Mouse (Mus musculus) c-Kit-positive CD71-negative TER-119-negative erythroid progenitor cells, embryonic 14.5 days (primary cell): ENCODE data around the gene AW011738.

ENCODE experiments used
- DNase-seq: peaks from one replicate; pipeline ENCODE4 v3.0.0-alpha.2; 2013; ENCODE audit warnings: low read depth

Gene AW011738

DNA sequence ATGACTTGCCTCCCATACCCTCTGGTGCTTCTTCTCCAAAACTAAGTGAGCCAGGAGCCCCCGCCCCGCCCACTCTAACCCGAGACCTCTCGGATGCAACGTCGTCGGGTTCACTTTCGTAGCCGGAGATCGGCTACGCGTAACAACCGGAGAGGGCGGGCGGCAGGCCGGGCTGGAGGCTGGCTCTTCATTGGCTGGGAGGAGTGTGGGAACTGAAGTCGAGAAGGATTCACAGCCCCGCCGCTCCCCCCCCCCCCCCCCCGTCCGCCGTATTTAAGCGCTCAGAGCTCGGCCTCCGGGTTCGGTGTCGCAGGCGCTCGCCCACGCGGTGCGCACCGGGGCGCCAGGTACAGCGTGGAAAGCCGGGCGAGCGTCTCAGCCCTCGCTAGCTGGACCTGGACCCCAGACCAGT lies at the start of gene AW011738:
Gene AW011738, plus strand, starts transcription at position 304 of the 412 bp plus-strand sequence.
- DNase-seq, result no peak

GRCm38 (mm10) chr4:156154771-156155170 lies 48.3 kb upstream of the AW011738 start:
- no peak for DNase-seq

- no peak for DNase-seq
Observed at GRCm38 (mm10) chr4:156166477-156166876, 36.6 kb upstream of the AW011738 start.

- DNase-seq, result no peak
Observed at GRCm38 (mm10) chr4:156168611-156169010, 34.5 kb upstream of the AW011738 start.

DNA sequence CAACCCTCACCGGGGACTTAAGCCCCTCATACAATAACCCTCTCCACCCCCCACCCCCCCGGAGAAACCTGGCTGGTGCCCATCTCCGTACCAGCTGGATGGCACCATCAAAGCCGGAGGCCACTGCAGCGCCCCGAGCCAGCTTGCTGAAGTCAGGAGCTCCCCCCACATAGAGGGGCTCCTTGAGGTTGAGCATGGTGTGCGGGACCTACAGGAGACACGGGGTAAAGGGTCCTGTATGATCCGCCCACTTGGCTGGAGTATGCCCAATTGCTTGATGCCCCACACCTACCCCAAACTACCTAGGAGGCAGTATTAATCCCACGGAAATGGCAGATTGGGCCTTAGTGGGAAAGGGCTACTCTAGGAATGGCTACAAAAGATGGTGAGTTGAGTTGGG lies 34.0 kb upstream of the AW011738 start:
- DNase-seq, result no peak

DNA sequence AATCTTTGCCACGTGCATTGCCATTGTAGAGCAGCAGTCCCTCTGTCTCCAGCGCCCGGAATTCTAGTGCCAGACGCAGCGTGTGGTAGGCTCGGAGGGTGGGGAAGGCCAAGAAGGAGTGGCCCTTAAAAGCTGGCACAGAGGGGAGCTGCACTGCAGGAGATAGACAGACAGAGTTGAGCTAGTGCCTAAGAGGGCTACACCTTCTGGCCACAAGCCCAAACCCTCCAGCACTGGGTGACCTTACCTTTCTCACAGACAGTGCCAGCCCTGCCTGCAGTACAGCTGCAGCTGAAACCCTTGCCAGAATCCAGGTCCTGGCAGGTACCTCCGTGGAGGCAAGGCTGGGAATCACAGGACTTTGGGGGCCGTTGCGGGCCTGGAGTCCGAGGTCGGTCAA lies 31.3 kb upstream of the AW011738 start:
- no peak for DNase-seq

DNA sequence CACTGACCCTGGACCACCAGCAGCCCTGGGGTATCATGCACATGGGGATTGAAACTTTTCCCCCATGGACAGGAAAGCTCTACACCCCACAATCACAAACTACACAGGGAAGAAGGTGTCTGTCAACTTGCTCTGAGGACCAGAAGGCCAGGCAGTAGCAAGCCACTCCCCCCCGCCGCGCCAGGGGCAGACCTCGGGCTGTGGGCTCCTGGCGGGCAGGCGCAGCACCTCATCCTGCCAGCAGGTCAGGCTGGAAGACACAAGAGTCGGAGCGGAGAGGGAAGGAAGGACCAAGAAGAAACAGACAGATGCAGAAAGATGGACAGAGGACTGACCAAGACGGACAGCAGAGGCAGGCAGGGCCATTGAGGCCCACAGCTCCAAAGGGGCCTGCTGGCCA lies 25.5 kb upstream of the AW011738 start:
- no peak for DNase-seq

GRCm38 (mm10) chr4:156183747-156184146 lies 19.4 kb upstream of the AW011738 start:
- DNase-seq, result no peak

GRCm38 (mm10) chr4:156184291-156184954 lies 18.7 kb upstream of the AW011738 start:
- DNase-seq, result no peak

GRCm38 (mm10) chr4:156185456-156185949 lies 17.6 kb upstream of the AW011738 start:
- no peak for DNase-seq

- no peak for DNase-seq
Observed at GRCm38 (mm10) chr4:156185950-156186850, 16.9 kb upstream of the AW011738 start.

- no peak for DNase-seq
Observed at GRCm38 (mm10) chr4:156188162-156188810, 14.8 kb upstream of the AW011738 start.

- no peak for DNase-seq
Observed at GRCm38 (mm10) chr4:156188811-156189323, 14.2 kb upstream of the AW011738 start.

- no peak for DNase-seq
Observed at GRCm38 (mm10) chr4:156192421-156193199, 10.5 kb upstream of the AW011738 start.

DNA sequence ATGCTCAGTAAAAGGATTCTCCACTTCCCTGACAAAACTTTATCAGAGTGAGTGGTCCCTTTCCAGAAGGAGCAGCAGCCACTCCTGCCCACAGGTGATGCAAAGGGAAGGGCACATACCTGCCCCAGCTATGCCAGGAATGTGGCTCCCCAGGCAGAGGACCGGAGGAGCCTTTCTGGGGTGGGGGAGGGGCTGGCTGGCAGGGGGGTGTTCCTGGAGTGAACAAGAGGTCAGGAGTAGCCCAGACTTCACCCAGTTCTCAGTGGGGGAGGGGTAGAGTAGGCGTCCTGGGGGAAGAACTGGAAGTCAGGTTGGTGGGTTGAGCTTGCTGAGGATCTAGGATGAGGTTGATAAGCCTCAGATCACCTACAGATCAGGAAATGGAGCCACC lies 9.9 kb upstream of the AW011738 start:
- no peak for DNase-seq

- DNase-seq, result no peak
Observed at GRCm38 (mm10) chr4:156193906-156194305, 9.2 kb upstream of the AW011738 start.

DNA sequence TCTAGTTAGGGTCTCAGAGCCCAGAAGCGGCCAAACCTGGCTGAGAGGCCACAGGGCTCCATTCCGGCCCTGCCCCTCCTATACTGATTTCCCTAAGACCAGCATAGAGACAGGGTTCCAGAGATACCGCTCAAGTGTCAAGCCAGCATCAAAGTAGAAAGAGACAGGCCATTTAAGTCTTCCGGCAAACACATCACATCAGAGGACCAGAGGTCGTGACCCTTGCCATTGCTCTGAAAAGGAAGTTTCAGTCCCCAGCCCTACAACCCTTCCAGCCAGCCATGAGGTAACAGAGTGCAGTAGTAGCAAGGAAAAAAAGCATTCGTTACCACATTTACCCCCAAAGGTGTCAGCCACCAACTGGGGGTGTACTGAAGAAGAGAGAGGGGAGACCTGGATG lies 8.8 kb upstream of the AW011738 start:
- no peak for DNase-seq

GRCm38 (mm10) chr4:156195927-156196870 lies 6.9 kb upstream of the AW011738 start:
- DNase-seq, result no peak

DNA sequence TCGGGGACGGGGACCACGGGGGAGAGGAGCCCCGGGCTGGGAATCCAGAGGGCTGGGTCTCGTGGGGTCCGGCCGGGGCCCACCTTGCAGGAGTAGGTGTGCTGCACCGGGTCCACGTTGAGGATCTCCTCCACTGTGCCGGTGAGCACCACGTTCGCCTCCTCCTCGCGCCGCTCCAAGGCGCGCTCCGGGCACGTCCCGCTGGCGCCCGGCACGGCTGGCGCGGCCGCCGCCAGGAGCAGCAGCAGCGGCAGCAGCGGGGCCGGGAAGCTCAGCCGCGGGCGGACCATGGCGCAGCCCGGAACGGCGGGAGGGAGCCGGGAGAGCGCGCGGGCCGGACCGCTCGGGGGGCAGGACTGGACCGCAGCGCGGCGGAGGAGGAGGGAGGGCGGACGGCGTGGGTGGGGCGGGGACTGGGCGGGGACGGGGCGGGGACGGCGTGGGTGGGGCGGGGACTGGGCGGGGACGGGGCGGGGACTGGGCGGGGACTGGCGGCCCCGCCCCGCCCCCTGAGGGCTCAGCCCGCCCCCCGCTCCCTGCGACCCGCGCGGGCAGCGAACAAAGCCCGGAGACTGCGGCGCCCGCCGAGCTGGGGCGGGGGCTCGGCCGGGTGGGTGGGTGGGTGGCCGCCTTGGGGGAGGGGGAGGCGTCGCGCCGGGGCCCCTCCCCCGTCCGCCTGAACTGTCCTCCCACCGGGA lies 5.8 kb upstream of the AW011738 start, which contains the start of gene Agrn:
Gene Agrn, minus strand, starts transcription at position 358 of the 698 bp plus-strand sequence.
- no peak for DNase-seq

DNA sequence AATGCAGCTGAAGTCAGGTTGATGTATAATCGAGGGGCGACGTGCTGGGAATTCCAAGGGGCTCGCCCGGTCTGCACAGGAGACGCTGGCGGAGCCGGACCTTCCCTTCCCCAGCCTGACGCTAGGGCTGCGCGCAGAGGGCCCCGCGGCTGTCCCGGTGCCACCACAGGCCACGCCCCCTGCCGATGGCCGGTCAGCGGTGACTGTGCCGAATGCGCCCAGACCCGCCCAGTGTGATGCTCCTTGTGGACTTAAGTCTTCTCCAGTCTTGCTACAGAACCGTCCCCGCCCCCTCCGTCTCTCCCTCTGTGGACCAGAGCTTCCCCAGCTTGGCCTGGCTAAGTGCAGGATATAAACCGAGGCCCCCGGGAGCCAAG lies 5.3 kb upstream of the AW011738 start:
- DNase-seq, result peak; percentile 65
